Mouse (Mus musculus): Measurements from ENCODE around the gene Wdr77. TPM values are rescaled to one million over a fixed set of nuclear protein-coding genes. Genes with fewer than 3 reads are reported as not detected.
A peak's percentile ranks its signal among the peaks of the same experiment; 100 is the strongest.
"Not testable (repeated sequence)": the region's sequence is repeated elsewhere in the genome, so short reads cannot be mapped to it uniquely, and the experiment has no call there.

The Wdr77 gene
- polyA plus RNA-seq (2015; fragmentation: Nextera tagmentation; extraction: Ambion mirVana): 110 and 122 TPM in 2 replicates

DNA sequence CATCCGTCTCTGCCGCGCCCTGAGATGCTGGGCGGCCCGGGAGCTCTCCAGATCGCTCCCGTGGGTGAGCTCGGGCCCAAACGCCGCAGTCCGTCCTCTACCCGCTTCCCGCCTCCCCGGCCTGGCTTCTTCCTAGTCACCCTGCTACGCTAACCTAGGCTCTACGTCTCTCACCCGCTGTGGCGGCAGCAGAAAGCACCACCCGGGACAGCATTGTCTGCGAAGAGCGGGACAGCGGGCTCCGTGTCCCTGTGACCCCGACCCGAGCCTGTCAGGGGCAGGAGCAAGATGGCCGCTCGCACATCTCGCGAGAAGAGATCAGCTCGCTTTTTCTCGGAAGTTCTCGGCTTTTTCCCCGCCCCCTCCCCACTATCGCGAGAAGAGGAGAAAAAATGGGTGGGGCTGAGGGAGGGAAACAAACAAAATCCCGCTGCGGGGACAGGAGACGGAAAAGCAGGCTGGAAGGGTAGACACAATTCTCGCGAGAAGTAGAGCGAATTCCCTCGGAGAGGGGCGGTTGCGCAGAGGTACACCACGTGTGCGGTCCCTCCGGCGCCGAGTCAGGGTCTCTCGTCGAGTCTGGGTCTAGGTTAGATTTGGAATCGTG, at the start of gene Wdr77:
Gene Wdr77, plus strand, starts transcription at position 396 of the 607 bp plus-strand sequence.
- ATAC-seq (ENCODE audit: insufficient number of reproducible peaks, low FRiP score, low TSS enrichment, low read depth): peak; percentile 97
- H3K27ac ChIP-seq (replicated peaks): peak within 1 kb of the TSS; percentile 92
- H3K4me2 ChIP-seq (replicated peaks): peak within 1 kb of the TSS; percentile 85
- H3K9ac ChIP-seq: peak within 1 kb of the TSS; percentile 97
- H3K9me3 ChIP-seq (replicated peaks): no peaks in the 10 kb centered on the region
- H3K27me3 ChIP-seq: no peaks in the 10 kb centered on the region
- H3K4me1 ChIP-seq: peaks cover 26% of the 10 kb centered on the region
- under 1% methylated on average over 52 of the region's 52 CpGs for WGBS
- H3K4me3 ChIP-seq (replicated peaks): peak within 1 kb of the TSS; percentile 94
- H3K36me3 ChIP-seq: peaks cover 39% of the 10 kb centered on the region

DNA sequence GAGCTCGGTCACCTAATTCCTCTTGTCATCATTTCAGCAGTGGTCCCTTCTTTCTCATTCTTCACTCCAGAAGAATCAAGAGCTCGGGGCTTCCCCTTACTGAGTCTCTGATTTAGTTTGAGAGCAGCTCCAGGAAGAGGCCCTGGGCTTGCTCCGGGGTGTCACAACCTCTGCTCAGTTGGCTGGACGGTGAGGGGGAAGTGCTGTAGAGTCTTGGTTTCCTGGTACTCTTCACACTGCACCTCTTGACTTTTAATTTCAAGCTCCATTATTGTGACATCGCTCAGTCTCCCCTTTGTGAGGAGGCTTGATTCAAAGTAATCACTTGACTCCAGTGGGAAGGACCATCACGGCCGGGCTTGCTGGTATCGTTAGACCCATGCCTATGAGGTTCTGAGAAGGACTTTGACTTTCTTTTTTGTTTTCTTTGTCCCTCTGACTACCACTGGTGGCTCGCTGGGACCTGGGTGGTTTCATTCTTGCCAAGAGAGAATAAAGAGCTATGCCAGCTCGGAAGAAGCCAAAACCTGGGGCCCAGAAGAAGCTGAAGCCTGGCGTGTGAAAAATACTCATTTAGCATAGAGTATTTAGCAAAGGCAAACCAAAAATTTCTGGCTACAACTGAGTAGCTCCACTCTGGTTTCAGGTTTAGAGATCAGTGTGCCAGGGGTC, 48.5 kb upstream of the Wdr77 start:
- 79% methylated on average over 11 of the region's 11 CpGs for WGBS
- H3K36me3 ChIP-seq: no peaks in the 10 kb centered on the region
- no peaks in the 10 kb centered on the region for H3K4me1 ChIP-seq
- H3K27me3 ChIP-seq: no peaks in the 10 kb centered on the region
- no peak overlapping the region for H3K4me3 ChIP-seq (replicated peaks)
- no peak for ATAC-seq (ENCODE audit: insufficient number of reproducible peaks, low FRiP score, low TSS enrichment, low read depth)
- no peak overlapping the region for H3K27ac ChIP-seq (replicated peaks)
- no peaks in the 10 kb centered on the region for H3K9me3 ChIP-seq (replicated peaks)
- no peak overlapping the region for H3K9ac ChIP-seq
- no peak overlapping the region for H3K4me2 ChIP-seq (replicated peaks)

DNA sequence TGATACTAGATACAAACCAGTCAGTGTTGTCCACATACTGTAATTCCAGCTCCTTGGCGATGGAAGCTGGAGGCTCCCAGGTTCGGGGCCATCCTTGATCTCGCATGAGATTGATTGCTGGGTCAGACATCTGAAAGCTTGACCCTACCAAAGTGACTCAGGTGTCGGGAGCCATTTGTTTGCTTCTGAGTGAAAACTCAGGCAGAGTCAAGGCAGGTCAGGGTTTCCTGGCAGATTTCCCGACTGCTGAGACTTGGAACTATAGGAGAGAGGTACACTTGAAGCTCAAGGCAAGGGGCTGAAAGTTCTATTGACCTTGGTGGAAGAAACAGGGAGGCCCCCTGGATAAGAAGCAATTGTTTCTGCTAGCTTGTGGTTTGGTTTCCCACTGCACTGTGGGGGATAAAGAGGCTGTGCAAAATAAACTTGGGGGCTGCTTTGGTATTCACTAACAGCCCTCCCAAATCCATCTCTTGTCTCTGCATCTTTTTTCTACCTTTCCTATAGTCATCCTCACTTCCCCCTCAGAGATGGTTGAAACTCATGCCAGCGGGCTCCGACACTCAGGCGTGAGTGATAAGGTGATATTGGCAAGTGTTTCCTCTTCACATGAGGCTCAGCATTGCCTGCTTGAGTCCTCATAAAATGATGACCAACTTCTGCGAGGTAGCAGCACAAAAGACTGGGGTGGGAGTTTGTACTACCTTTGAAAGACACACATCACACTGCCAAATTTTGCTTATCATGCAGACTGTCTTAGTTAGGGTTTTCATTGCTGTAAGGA, 46.9 kb upstream of the Wdr77 start:
- ATAC-seq (ENCODE audit: insufficient number of reproducible peaks, low FRiP score, low TSS enrichment, low read depth): no peak
- H3K4me1 ChIP-seq: no peaks in the 10 kb centered on the region
- no peak overlapping the region for H3K4me2 ChIP-seq (replicated peaks)
- no peaks in the 10 kb centered on the region for H3K9me3 ChIP-seq (replicated peaks)
- no peaks in the 10 kb centered on the region for H3K36me3 ChIP-seq
- H3K27me3 ChIP-seq: no peaks in the 10 kb centered on the region
- 78% methylated on average over 9 of the region's 9 CpGs for WGBS
- no peak overlapping the region for H3K4me3 ChIP-seq (replicated peaks)
- no peak overlapping the region for H3K27ac ChIP-seq (replicated peaks)
- no peak overlapping the region for H3K9ac ChIP-seq

DNA sequence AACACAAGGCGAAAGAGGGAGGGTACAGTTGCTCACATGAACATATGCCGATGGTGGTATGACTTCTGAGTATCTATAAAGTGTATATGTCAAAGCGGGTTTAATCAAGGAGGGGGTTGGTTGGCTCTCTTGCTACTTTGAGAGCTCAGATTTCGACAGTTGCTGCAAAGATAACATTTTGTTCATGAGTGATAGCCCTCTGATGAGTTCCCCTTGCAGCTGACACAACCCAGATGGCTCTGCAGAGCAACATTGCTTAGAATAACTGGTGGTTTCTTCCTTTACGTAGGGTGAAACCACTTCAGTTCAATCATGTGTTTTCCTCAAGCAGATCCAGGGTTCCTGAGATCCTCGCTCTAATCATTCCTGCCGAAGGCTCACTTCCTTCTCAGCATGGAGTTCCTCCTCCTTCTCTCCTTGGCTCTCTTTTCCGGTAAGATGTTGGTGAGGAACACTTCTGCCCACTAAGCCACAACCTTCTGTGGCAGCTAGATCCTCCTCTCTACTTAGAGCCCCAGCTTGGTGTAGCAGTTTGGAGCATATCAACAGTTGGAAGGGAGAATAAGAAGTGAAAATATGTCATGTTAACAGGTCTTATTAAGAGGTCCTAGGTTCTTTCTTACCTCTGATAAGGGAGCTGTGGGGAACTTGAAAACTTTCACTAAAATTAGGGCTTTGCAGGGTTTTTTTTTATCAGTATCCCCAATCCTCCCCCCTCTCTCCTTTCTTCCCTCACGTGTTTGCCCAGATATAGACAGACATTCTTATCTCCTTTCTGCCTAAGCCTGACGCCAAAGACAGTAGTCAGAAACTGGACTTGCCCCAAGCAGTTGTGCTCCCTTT, 45.1 kb upstream of the Wdr77 start:
- WGBS: 53% methylated on average over 10 of the region's 10 CpGs
- Histone ChIP-seq H3K36me3 (no peaks in the 10 kb centered on the region), H3K4me2 (replicated peaks) (no peak overlapping the region)

DNA sequence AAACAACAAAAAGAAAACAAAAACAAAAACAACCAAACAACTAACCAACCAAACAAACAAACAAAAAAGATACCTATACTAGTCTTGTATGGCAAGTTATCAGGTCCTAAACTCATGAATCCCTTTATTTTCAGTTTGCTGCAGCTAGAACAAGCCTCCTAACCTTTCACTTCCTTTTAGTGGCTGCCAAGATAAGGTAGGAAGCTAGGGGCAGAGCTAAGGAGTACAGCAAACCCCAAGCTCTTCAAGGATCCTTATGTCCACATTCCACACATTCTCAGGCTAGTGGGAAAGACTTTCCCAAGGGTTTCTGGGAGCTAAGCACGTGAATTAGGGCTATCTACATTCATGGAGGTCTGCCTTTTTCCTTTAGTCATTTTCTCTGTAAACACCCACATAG, 43.9 kb upstream of the Wdr77 start:
- ATAC-seq (ENCODE audit: insufficient number of reproducible peaks, low FRiP score, low TSS enrichment, low read depth): no peak
- Histone ChIP-seq H3K27ac (replicated peaks) (no peak overlapping the region), H3K9ac (no peak overlapping the region), H3K4me2 (replicated peaks) (no peak overlapping the region), H3K27me3 (no peaks in the 10 kb centered on the region), H3K9me3 (replicated peaks) (no peaks in the 10 kb centered on the region), H3K4me3 (replicated peaks) (no peak overlapping the region), H3K36me3 (no peaks in the 10 kb centered on the region), H3K4me1 (no peaks in the 10 kb centered on the region)
- WGBS: 26% methylated on average over 1 of the region's 1 CpGs

More for the DNA sequence above, 45.1 kb upstream of the Wdr77 start:
- Histone ChIP-seq H3K9me3 (replicated peaks) (no peaks in the 10 kb centered on the region), H3K4me3 (replicated peaks) (no peak overlapping the region), H3K4me1 (no peaks in the 10 kb centered on the region), H3K9ac (no peak overlapping the region), H3K27me3 (no peaks in the 10 kb centered on the region), H3K27ac (replicated peaks) (no peak overlapping the region)
- no peak for ATAC-seq (ENCODE audit: insufficient number of reproducible peaks, low FRiP score, low TSS enrichment, low read depth)

DNA sequence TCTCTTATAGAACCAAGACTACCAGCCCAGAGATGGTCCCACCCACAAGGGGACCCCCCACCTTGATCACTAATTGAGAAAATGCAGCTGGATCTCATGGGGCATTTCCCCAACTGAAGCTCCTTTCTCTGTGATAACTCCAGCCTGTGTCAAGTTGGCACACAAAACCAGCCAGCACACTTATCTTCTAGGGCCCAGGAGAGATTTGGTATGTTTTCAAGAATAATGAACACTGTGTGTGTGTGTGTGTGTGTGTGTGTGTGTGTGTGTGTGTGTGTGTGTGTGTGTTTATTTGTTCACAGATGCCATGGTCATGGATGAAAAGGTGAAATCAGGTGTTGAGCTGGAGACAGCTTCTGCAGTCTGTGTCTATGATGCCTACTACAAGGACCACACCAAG, 42.7 kb upstream of the Wdr77 start:
- not testable (repeated sequence) for H3K4me2 ChIP-seq (replicated peaks); ATAC-seq (ENCODE audit: insufficient number of reproducible peaks, low FRiP score, low TSS enrichment, low read depth); H3K27me3 ChIP-seq

DNA sequence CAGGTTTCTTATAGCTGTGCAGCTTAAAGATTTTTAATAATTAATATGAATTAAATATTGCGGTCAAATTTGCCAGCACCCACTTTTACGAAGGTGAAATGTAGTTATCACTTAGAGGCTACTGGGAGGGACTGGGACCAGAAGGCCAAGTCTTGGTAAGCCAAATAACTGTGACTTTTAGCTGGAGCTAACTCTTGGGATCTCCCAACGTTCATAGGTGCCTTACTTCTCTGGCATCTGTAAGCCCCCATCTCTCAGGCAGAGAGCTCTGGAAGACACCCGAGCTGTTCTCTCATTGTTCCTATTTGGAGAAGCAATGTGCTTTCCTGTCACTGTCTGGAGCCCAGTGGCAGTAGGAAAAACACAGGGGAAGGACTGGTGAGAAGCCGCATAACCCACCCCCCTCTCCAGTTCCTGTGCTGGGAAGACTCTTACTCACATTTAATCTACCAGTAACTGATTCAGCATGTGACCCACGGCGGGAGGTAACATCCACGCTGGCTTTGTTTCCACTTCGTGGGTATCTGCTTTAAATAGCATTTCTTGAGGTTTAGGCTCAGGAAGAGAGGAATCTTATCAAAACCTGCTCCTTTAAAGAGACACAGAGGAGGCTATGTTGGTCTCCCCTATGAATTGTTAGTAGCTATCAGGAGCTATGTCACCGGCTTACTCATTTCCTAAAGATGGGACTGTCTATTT, 41.4 kb upstream of the Wdr77 start:
- Histone ChIP-seq H3K36me3 (no peaks in the 10 kb centered on the region), H3K4me3 (replicated peaks) (no peak overlapping the region), H3K27me3 (no peaks in the 10 kb centered on the region), H3K4me1 (no peaks in the 10 kb centered on the region), H3K9me3 (replicated peaks) (no peaks in the 10 kb centered on the region), H3K27ac (replicated peaks) (no peak overlapping the region), H3K4me2 (replicated peaks) (no peak overlapping the region), H3K9ac (no peak overlapping the region)
- ATAC-seq (ENCODE audit: insufficient number of reproducible peaks, low FRiP score, low TSS enrichment, low read depth): no peak
- WGBS: 50% methylated on average over 10 of the region's 10 CpGs

More for the DNA sequence above, 42.7 kb upstream of the Wdr77 start:
- not testable (repeated sequence) for H3K4me3 ChIP-seq (replicated peaks); H3K4me1 ChIP-seq; H3K9ac ChIP-seq; H3K36me3 ChIP-seq; H3K9me3 ChIP-seq (replicated peaks); H3K27ac ChIP-seq (replicated peaks)

DNA sequence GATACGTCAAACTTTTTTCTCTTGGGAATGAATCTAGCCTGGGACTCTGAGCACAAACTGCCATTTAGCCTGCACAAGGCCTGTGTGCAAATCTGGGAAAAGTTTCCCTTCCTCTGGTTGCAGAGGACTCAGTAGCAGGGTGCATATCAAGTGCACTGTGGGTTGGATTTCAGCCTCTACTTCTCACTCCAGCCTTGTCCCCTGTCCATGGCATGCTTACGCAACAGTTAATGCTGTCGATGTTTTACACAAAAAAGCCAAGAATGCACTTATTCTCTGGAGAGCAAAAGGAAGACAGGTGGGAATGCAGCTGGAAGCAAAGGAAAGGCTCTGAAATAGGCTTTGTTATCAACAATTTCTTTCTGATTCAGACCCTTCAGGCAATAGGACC, 40.8 kb upstream of the Wdr77 start:
- Histone ChIP-seq H3K9me3 (replicated peaks) (no peaks in the 10 kb centered on the region), H3K9ac (no peak overlapping the region), H3K27me3 (no peaks in the 10 kb centered on the region), H3K4me1 (no peaks in the 10 kb centered on the region), H3K36me3 (no peaks in the 10 kb centered on the region), H3K4me3 (replicated peaks) (no peak overlapping the region), H3K4me2 (replicated peaks) (no peak overlapping the region), H3K27ac (replicated peaks) (no peak overlapping the region)
- WGBS: 58% methylated on average over 3 of the region's 3 CpGs
- ATAC-seq (ENCODE audit: insufficient number of reproducible peaks, low FRiP score, low TSS enrichment, low read depth): no peak

DNA sequence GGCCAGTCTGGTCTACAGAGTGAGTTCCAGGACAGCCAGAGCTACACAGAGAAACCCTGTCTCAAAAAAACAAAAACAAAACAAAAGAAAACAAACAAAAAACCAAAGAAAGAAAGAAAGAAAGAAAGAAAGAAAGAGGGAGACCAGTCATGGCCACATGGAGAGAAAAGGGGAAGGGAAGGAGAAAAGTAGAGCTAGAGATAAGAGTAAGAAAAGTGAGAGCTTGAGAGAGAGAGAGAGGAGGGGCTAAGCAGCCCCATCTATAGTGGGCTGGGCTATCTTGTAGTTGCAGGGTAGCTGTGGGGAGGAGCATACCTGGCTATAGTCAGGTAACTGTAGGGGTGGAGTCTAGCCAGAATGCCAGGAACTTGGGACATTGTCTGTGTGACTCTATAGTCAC, 38.4 kb upstream of the Wdr77 start:
- not testable (repeated sequence) for H3K4me3 ChIP-seq (replicated peaks); H3K4me2 ChIP-seq (replicated peaks); H3K9ac ChIP-seq; H3K27me3 ChIP-seq; H3K4me1 ChIP-seq; H3K36me3 ChIP-seq; H3K27ac ChIP-seq (replicated peaks); H3K9me3 ChIP-seq (replicated peaks); ATAC-seq (ENCODE audit: insufficient number of reproducible peaks, low FRiP score, low TSS enrichment, low read depth)

DNA sequence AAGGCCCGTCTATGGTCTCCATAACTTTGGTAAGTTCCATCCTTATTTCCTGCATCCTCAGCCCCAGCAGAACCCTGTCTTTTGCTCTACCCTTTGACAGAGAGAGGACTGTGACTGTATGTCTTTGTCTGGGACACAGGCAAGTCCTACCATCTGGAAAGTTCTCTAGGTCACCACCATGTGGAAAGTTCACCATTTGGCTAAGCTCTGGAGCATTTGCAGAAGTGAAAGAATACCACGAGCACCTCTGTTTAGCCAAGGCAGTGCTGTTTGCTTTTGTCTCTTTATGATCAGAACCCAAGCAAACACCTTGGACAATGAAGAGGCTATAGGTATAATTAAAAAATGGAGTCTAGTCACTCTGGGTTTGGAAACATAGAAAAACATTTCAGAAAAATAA, 37.2 kb upstream of the Wdr77 start:
- no peaks in the 10 kb centered on the region for H3K27me3 ChIP-seq
- no peaks in the 10 kb centered on the region for H3K36me3 ChIP-seq
- H3K4me3 ChIP-seq (replicated peaks): no peak overlapping the region
- WGBS: 77% methylated on average over 2 of the region's 2 CpGs
- no peaks in the 10 kb centered on the region for H3K4me1 ChIP-seq
- no peak for ATAC-seq (ENCODE audit: insufficient number of reproducible peaks, low FRiP score, low TSS enrichment, low read depth)
- H3K9me3 ChIP-seq (replicated peaks): no peaks in the 10 kb centered on the region
- no peak overlapping the region for H3K4me2 ChIP-seq (replicated peaks)
- H3K9ac ChIP-seq: no peak overlapping the region
- no peak overlapping the region for H3K27ac ChIP-seq (replicated peaks)
